Mouse (Mus musculus) E14TG2a.4 (cell line): Measurements from ENCODE around the gene Tnfrsf1a.

Experiments
- H3K27me3 ChIP-seq: 2 replicates; pipeline ENCODE4 v1.6.1; 2014; ENCODE audit warnings: low read length, control low read depth; ENCODE audit not compliant: insufficient read depth
- H3K36me3 ChIP-seq: 2 replicates; pipeline ENCODE4 v1.6.1; 2014; ENCODE audit warnings: low read length, control low read depth; ENCODE audit not compliant: insufficient read depth
- H3K4me1 ChIP-seq: replicated peaks from 2 replicates; pipeline ENCODE4 v1.6.1; 2014; ENCODE audit warnings: low read depth, low read length, control low read depth
- H3K4me3 ChIP-seq: replicated peaks from 2 replicates; pipeline ENCODE4 v1.5.1; 2014; ENCODE audit warnings: mild to moderate bottlenecking, low read length
- H3K9me3 ChIP-seq: 2 replicates; pipeline ENCODE4 v1.6.1; 2014; ENCODE audit warnings: low read length, control low read depth
- CTCF ChIP-seq: conservative IDR thresholded peaks from 2 replicates; pipeline ENCODE4 v1.5.1; 2014; ENCODE audit warnings: low read length
- NANOG ChIP-seq: IDR thresholded peaks from 2 replicates; pipeline ENCODE4 v1.6.1; 2014; ENCODE audit warnings: borderline replicate concordance, low read length, mixed read lengths
- POU5F1 ChIP-seq: IDR thresholded peaks from 2 replicates; pipeline ENCODE4 v1.6.1; 2014; ENCODE audit warnings: low read length, borderline replicate concordance

Tnfrsf1a gene

DNA sequence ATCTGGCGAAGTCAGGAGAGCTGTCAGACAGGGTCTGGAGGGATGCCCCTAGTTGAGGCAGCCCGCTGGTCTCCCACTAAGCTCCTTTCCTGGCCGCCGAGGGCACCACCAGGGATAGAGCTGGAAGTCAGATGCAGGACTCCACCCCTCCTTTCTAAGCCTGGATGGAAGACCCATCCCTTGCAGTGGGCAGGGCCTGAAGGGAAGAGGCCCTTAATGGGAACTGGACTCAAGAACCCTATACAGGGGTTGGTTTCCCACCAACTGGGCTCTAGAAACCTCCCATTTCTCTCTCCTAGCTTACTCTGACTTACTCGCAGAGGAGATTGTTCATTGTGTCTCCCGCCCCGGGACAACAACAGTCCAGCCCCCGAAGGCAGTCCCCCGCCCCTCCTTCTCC lies 30.6 kb downstream of the Tnfrsf1a start:
- Histone ChIP-seq H3K4me1 (peaks cover 55% of the 10 kb centered on the region), H3K27me3 (peaks cover 65% of the 10 kb centered on the region), H3K4me3 (peak overlapping the region; percentile 79), H3K36me3 (no peaks in the 10 kb centered on the region), H3K9me3 (no peaks in the 10 kb centered on the region)
- TF ChIP-seq CTCF (no peak), NANOG (no peak), POU5F1 (no peak)

DNA sequence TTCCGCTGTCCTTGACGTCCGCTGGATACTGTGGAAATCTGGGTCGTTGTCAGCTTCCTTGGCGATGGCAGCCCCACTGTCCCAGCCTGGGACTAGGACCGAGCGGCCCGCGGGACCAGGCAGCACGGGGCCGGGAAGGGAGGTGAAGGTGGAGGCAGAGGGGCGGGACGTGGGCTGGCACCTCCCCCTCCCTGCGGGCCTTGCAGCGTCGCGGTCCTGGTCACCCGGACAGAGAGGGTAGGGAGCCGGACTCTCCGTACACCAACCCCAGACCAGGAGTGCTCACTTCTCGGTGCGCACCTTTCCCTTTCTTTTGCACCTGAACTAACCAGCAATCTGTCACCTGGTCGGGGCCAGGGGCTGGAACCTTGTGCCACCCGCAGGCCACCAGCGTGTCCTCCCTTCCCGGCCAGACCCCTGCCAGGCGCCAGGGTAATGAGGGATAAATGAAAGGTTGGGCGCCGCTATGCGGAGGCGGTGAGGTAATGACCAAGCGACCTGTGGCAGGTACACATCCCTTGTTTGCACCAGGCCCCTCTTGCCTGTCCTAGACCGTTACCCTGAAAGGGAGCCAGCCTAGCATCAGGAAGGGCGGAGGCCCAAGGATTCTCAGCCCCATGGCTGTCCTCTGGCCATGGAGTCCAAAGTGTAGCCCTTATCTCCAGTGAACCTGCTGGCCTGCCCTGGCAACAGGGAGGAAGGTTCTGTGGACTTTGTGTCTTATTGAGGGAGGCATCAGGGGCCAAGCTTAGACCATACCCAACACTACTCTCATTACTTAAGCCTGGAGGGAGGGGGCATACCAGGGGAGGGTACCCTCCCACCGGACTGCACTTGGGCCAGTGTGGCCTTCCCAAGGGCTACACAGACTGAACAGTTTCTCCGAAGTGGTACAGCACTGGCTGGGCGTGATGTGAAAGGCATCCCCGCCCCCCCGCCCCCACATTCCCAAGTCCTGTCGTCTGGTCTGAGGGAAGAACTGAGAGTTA lies 31.5 kb downstream of the Tnfrsf1a start, which contains the start of gene Plekhg6:
Gene Plekhg6, minus strand, starts transcription at position 422 of the 989 bp plus-strand sequence.
- H3K4me3 ChIP-seq = peak within 1 kb of the TSS; percentile 79
- peaks cover 60% of the 10 kb centered on the region for H3K27me3 ChIP-seq
- no peak for TF ChIP-seq NANOG
- no peak for TF ChIP-seq POU5F1
- TF ChIP-seq CTCF = no peak
- peaks cover 60% of the 10 kb centered on the region for H3K4me1 ChIP-seq
- no peaks in the 10 kb centered on the region for H3K36me3 ChIP-seq
- no peaks in the 10 kb centered on the region for H3K9me3 ChIP-seq

DNA sequence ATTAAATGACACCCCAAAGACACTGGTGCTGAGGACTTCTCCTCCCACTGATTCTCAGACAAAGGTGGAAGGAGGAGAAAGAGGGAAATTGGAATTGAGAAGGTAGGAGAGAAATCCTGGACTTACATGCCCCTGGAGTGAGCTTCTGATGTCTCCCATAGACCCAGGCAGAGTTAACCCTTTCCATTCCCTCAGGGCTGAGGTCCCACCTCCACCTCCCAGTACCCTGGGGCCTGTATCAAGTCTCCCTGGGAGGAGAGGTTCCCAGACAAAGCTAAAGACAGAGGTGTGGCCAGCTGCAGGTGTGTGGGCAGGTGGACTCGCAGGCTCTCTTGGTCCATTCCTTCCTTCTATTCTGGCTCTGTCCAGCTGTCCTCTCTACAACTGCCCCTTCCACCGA lies 32.9 kb downstream of the Tnfrsf1a start:
- Histone ChIP-seq H3K27me3 (peaks cover 53% of the 10 kb centered on the region), H3K9me3 (no peaks in the 10 kb centered on the region), H3K4me1 (peaks cover 64% of the 10 kb centered on the region), H3K4me3 (no peak overlapping the region), H3K36me3 (no peaks in the 10 kb centered on the region)
- TF ChIP-seq NANOG (no peak), POU5F1 (no peak), CTCF (no peak)

DNA sequence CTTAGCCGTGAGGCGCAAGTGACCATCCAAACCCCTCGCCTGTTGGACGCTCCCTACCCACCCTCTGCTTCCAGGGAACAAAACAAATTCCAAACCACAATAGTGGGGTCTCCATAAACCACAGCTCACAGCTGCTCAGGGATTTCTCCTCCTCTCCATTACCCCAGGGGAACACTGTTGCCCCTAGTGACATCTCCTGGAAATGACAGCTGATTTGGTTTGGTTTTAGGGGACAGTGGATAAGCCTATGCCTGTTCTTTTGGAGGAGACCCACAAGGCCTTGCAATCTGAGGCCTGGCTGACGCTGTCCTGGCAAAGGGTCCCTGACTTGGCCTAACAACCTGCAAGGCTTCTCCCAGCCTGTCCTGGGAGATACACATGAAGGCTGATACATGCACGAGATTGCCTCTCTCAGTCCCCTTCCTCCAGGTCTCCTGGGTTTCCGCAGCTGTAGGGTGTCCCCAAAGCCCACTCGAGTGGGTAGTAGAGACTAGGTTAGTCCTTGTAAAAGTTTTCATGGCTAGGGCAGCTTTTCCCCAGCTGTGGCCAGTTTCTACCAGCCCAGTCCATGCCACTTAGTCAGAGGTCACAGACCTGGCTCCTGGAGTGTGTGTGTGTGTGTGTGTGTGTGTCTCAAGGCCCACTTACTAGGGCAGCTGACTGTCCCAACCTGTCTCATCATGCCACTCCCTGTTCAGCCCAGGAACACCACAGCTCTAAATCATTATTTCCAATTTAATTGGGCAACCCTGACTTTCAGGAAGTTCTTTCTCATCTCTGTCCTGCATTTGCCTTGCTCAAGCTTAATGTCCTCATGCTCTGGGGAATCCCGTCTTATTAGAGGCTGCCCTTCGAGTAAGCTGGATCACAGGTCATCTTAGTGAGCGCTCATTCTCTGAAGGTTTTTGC lies 36.2 kb downstream of the Tnfrsf1a start:
- Histone ChIP-seq H3K4me1 (peaks cover 32% of the 10 kb centered on the region), H3K9me3 (no peaks in the 10 kb centered on the region), H3K36me3 (no peaks in the 10 kb centered on the region), H3K27me3 (peaks cover 26% of the 10 kb centered on the region), H3K4me3 (no peak overlapping the region)
- no peak for TF ChIP-seq POU5F1
- no peak for TF ChIP-seq NANOG
- peak; percentile 69 for TF ChIP-seq CTCF

DNA sequence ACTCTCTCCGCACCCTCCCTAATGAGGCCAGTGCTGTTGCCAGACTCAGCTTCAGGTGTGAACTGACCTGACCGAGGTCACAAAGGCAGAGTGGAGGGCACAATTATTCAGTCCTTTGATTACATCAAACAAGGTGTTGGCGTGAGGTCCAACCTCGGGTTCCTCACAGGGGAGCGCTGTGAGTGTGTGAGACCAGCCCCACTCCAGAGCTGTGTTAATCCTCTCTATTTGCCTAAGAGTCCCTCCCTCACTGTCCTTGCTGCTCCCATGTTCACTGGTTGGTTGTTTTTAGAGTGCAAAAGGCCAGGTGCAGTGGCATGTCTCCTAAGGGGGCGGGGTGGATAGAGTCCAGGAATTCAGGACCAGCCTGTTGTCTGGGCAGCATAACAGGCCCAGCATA lies 36.9 kb downstream of the Tnfrsf1a start:
- Histone ChIP-seq H3K27me3 (peaks cover 19% of the 10 kb centered on the region), H3K36me3 (no peaks in the 10 kb centered on the region), H3K9me3 (no peaks in the 10 kb centered on the region), H3K4me1 (peaks cover 24% of the 10 kb centered on the region), H3K4me3 (no peak overlapping the region)
- no peak for TF ChIP-seq POU5F1
- no peak for TF ChIP-seq NANOG
- TF ChIP-seq CTCF = no peak

DNA sequence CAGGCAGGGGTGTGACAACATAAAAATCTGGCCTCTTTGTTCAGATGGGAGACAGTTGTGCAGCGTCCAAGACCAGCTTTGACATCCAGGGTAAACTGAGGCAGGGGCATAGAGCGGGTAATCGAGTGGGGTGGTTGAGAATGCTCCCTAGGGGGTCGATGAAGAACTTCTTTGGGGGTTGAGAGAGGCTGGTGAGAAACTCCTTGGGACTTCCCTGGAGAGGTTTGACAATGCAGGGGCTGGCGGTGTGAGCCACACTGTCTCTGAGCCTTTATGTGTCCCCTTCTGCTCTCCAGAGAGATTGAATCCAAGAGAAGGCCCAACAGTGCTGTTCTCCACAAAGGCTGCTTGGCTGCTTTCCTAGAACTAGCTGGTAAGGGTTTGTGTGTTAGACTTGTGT lies 40.7 kb downstream of the Tnfrsf1a start:
- Histone ChIP-seq H3K9me3 (no peaks in the 10 kb centered on the region), H3K4me3 (no peak overlapping the region), H3K27me3 (no peaks in the 10 kb centered on the region), H3K36me3 (no peaks in the 10 kb centered on the region), H3K4me1 (peaks cover 16% of the 10 kb centered on the region)
- TF ChIP-seq POU5F1 = no peak
- TF ChIP-seq NANOG = no peak

DNA sequence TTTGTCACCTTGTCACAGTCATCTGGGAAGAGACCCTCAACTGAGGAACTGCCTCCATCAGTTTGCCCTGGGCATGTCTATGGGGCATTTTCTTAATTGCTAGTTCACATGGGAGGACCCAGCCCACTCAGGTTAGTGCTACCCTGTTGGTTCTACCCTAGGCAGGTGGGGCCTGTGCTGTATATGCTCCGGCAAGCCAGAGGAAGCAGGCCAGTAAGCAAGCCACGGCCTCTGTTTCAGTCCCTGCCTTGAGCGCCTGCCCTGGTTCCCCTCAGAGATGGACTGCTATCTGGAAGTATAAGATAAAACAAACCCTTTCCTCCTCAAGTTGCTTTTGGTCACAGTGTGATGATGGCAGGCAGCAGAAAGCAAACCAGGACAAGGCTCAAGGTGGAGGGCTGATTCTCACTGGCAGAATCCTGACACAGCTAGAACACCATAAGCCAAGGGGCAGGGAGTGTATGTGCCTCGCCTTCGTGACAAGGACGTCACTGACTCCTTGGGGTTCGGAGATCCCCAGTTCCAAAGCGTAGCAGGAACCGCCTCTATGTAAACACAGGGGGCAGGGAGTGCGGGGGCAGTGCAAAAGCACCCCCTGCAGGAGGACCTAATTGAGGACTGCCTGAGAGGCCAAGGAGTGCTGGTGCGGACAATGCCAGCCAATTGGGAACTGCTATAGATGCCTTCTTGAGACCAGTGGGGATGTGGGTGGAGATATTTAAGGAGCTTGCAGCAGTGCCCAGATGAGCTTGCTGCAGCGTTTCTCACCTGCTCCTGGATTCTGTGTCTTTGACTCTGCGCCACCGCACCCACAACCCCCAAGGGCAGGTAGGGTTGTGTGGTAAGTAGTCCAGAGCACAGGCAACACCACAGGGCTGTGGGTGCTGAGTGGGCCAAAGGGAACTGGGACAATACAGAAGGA lies 56.6 kb downstream of the Tnfrsf1a start:
- H3K36me3 ChIP-seq = no peaks in the 10 kb centered on the region
- TF ChIP-seq CTCF (no peak), POU5F1 (no peak), NANOG (no peak)

More for the DNA sequence above, 56.6 kb downstream of the Tnfrsf1a start:
- Histone ChIP-seq H3K27me3 (no peaks in the 10 kb centered on the region), H3K9me3 (peaks cover 23% of the 10 kb centered on the region), H3K4me1 (peaks cover 52% of the 10 kb centered on the region), H3K4me3 (peak overlapping the region; percentile 26; the same call in 1 of the 2 replicates)
